Mouse (Mus musculus): ENCODE data around the gene Setd1b. TPM values are rescaled to one million over a fixed set of nuclear protein-coding genes. Genes with fewer than 3 reads are reported as not detected.
A peak's percentile ranks its signal among the peaks of the same experiment; 100 is the strongest.

Gene Setd1b
- total RNA-seq, 2 experiments from 2014 or later = 32.4 to 42.2 TPM

GRCm38 (mm10) chr5:123143971-123144745 is 2.2 kb downstream of the Setd1b start:
- DNase-seq (ENCODE audit: extremely low spot score in 1 of 2, low spot score in 2 of 2) = no peak
- TF ChIP-seq CTCF (IDR thresholded peaks at IDR 0.05) = no peak
- intact Hi-C loops (cut with DNase I) = no loop called here
- no peak overlapping the region for H3K27ac ChIP-seq
- H3K4me3 ChIP-seq = peak overlapping the region; percentile 70

DNA sequence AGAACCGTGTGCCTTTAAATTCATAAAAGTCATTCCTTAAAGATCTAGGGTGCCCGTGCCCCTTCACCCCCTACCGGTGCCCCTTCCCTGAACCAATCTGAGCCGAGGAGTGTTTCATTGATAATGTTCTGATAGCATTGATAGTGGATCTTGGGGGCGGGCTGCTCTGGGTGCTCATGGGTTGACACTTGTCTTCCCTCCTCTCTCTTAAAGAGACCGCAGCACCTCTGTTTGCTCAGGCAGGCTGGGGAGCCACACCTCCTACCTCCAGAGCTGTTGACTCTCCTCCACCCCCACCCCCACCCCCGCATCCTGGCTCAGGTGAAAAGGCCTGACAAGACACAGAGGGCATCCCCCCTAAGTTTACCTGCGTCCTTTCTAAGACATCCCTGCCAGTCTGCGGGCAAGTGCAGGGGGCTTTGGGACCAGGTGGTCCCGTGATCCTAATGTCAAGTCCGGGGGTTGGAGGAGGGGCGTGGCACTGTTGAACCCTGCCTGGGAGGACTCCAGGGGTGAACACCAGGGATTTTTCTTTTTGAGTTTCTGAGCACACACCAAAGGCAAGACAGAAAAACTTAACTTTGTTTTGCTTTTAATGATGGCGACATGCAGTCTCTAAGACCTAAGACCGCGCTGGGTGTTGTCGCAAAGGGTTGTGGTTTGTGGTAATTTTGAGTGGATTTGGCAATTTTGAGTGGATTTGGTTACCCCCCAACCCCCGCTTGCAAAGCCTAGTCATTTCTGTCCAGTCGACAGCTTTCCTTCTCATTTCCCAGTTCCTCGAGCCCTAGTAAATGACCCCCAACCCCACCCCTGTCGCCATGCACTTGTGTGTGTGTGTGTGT is 3.0 kb downstream of the Setd1b start:
- DNase-seq (ENCODE audit: extremely low spot score in 1 of 2, low spot score in 2 of 2) = no peak
- intact Hi-C loops (cut with DNase I) = no loop called here

GRCm38 (mm10) chr5:123146357-123146756 is 4.4 kb downstream of the Setd1b start:
- TF ChIP-seq CTCF (IDR thresholded peaks at IDR 0.05) = no peak
- H3K4me3 ChIP-seq = no peak overlapping the region
- no peak for DNase-seq (ENCODE audit: extremely low spot score in 1 of 2, low spot score in 2 of 2)
- H3K27ac ChIP-seq = no peak overlapping the region
- intact Hi-C loops (cut with DNase I) = no loop called here

More for the DNA sequence above, 3.0 kb downstream of the Setd1b start:
- Histone ChIP-seq H3K27ac (no peak overlapping the region), H3K4me3 (peak overlapping the region; percentile 70)
- no peak for TF ChIP-seq CTCF (IDR thresholded peaks at IDR 0.05)

- intact Hi-C loops (cut with DNase I) = no loop called here
- TF ChIP-seq CTCF (IDR thresholded peaks at IDR 0.05) = no peak
- Histone ChIP-seq H3K4me3 (no peak overlapping the region), H3K27ac (no peak overlapping the region)
- DNase-seq (ENCODE audit: extremely low spot score in 1 of 2, low spot score in 2 of 2) = no peak
Observed at GRCm38 (mm10) chr5:123147569-123147968, 5.6 kb downstream of the Setd1b start.

- no peak for DNase-seq (ENCODE audit: extremely low spot score in 1 of 2, low spot score in 2 of 2)
- no peak overlapping the region for H3K4me3 ChIP-seq
- intact Hi-C loops (cut with DNase I) = loop anchor here (2.0 kb wide), 1 partner anchor 31 kb away; no protein-coding TSS in a partner anchor
- H3K27ac ChIP-seq = no peak overlapping the region
- no peak for TF ChIP-seq CTCF (IDR thresholded peaks at IDR 0.05)
Observed at GRCm38 (mm10) chr5:123148073-123148722, 6.2 kb downstream of the Setd1b start.

DNA sequence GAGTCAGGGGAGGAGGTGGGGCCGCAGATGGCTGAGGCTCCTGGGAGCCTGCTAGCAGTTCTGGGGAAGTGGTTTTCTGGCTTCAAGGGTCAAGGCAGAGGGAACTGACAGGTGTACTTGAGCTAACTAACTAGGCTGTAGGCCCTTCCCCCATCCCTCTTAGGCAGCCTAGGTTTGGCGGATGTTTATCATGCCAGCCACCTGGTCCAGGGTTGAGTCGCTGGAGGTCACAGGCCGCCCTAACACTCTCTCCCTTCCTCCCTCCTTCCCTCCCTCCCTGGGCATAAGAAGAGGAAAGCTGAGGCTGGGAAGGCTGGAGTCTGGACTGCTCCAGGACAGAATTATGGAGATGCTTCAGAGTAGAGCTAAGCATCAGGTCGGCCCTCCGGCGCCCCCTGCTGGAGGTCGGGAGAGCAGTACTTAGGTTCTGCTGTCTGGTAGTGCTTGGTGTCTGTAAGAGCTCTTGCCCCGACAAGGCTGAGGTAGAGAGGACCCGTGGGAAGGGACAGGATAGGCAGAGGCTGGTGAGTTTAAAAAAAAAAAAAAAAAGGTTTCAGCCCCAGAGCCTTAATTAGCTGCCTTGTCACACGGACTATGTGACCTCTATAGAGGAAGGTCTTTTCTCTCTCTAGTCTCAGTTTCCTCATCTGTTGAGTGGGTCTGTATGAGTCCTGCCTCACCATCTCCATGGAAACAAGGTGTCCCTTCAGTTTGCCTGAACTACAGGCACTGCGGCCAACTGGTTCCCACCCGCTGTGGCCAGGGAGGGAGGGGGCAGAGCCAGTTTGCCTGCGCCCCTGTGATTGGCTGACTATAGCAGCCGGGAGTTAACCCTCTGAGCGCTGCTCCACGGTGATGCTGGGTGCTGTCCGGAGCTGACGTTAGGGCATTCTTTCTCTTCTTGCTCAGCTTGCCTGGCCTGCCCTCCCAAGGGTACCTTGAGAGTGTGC is 7.7 kb downstream of the Setd1b start:
- peak; percentile 87 to 90 for DNase-seq (ENCODE audit: extremely low spot score in 1 of 2, low spot score in 2 of 2)
- Histone ChIP-seq H3K4me3 (peak overlapping the region; percentile 36), H3K27ac (peak overlapping the region; percentile 29; the same call in 1 of the 2 replicates)
- intact Hi-C loops (cut with DNase I) = loop anchor here (1.0 to 5.0 kb wide), 3 partner anchors 16 to 82 kb away; partner anchors contain the start of gene Tmem120b
- TF ChIP-seq CTCF (IDR thresholded peaks at IDR 0.05) = peak; percentile 91

DNA sequence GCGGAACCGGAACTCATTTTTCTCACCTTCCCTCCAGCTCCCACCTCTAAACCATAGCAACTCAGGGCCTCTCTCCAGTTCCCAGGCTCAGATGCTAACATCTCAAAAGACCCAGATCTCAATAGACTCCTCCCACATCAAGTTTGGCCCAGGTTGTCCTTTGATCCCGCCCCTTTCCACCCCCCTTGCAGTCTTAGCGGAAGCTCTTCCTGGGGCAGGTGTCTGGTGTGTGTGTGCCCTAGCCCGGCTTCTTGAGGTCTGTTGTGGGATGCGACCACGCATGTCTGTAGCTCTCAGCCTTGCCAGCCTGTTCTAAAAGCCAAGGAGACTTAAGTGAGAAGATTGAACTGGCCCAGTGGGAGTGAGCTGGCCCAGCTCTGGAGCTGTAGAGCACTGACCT is 8.6 kb downstream of the Setd1b start:
- intact Hi-C loops (cut with DNase I) = loop anchor here (5.0 kb wide), 1 partner anchor 83 kb away; the partner anchor contains the start of gene Tmem120b
- no peak for DNase-seq (ENCODE audit: extremely low spot score in 1 of 2, low spot score in 2 of 2)
- H3K27ac ChIP-seq = 0 out of 2 replicates have a peak overlapping the region, but pooled peaks have one; percentile 19
- H3K4me3 ChIP-seq = peak overlapping the region; percentile 36
- TF ChIP-seq CTCF (IDR thresholded peaks at IDR 0.05) = no peak

DNA sequence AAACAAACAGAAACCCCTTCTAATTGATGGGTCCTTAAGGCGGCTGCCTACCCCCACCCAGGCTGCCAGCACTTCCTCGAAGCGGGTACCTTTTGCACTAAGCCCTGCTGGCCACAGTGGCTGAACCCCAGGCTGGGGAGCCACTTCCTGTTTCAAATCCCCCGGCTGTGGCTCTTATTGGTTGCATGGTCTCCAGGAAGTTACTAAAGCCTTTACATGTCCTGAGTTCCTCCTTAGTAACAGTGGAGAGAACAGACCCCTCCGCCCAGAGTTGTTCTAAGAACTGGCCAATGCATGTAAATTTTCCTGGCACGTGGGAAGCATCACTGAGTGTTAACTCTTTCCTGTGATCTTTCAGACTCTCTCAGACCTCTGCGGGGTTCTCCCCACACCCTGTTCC is 9.1 kb downstream of the Setd1b start:
- TF ChIP-seq CTCF (IDR thresholded peaks at IDR 0.05) = no peak
- DNase-seq (ENCODE audit: extremely low spot score in 1 of 2, low spot score in 2 of 2) = no peak
- 0 out of 2 replicates have a peak overlapping the region, but pooled peaks have one; percentile 19 for H3K27ac ChIP-seq

GRCm38 (mm10) chr5:123151707-123152362 is 9.8 kb downstream of the Setd1b start:
- Histone ChIP-seq H3K4me3 (no peak overlapping the region), H3K27ac (no peak overlapping the region)
- DNase-seq (ENCODE audit: extremely low spot score in 1 of 2, low spot score in 2 of 2) = no peak
- intact Hi-C loops (cut with DNase I) = loop anchor here (5.0 kb wide), 1 partner anchor 85 kb away; the partner anchor contains the start of gene Tmem120b
- TF ChIP-seq CTCF (IDR thresholded peaks at IDR 0.05) = no peak

More for the DNA sequence above, 9.1 kb downstream of the Setd1b start:
- intact Hi-C loops (cut with DNase I) = loop anchor here (5.0 kb wide), 1 partner anchor 84 kb away; the partner anchor contains the start of gene Tmem120b
- peak overlapping the region; percentile 36 for H3K4me3 ChIP-seq

DNA sequence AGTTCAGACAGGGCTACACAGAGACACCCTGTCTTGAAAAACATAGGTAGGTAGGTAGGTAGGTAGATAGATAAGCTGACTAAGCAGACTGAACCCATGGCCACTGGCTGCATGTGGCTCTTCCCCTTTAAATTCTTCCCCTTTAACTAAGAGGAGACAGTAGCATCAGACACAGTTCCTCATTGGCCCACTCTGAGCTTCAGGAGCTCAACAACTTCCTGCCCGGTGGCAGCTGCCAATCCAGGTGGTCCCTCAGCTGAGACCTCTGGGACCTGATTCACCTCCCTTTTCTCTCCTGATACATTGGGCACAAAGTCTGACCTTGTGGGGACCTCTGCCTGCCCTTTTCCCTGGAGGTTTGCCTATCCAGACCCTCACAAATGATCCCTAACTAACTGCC is 10.9 kb downstream of the Setd1b start:
- Histone ChIP-seq H3K4me3 (no peak overlapping the region), H3K27ac (no peak overlapping the region)
- intact Hi-C loops (cut with DNase I) = loop anchor here (5.0 kb wide), 1 partner anchor 86 kb away; the partner anchor contains the start of gene Tmem120b
- DNase-seq (ENCODE audit: extremely low spot score in 1 of 2, low spot score in 2 of 2) = no peak
- no peak for TF ChIP-seq CTCF (IDR thresholded peaks at IDR 0.05)

Data from left cerebral cortex, adult 2 months (tissue).